Mouse (Mus musculus): Measurements from ENCODE around the gene Crybb2. TPM values are rescaled to one million over a fixed set of nuclear protein-coding genes. Genes with fewer than 3 reads are reported as not detected.

Crybb2 gene
- polyA plus RNA-seq, 1 experiment from 2014 or later, result not detected

GRCm38 (mm10) chr5:113090077-113090690 is 20.3 kb upstream of the Crybb2 start:
- WGBS, result 83% methylated on average over 24 of the region's 24 CpGs

GRCm38 (mm10) chr5:113087465-113087864 is 17.5 kb upstream of the Crybb2 start:
- 73% methylated on average over 2 of the region's 2 CpGs for WGBS
- ATAC-seq (ENCODE audit: borderline replicate concordance, extremely low read depth, low FRiP score, low TSS enrichment), result no peak

More at GRCm38 (mm10) chr5:113090077-113090690, 20.3 kb upstream of the Crybb2 start:
- Histone ChIP-seq H3K27me3 (no peaks in the 10 kb centered on the region), H3K4me1 (no peaks in the 10 kb centered on the region), H3K4me3 (no peak overlapping the region), H3K4me2 (no peak overlapping the region), H3K27ac (no peak overlapping the region), H3K9ac (no peak overlapping the region), H3K9me3 (no peaks in the 10 kb centered on the region), H3K36me3 (peaks cover 25% of the 10 kb centered on the region)
- ATAC-seq (ENCODE audit: borderline replicate concordance, extremely low read depth, low FRiP score, low TSS enrichment), result no peak

GRCm38 (mm10) chr5:113086990-113087389 is 17.1 kb upstream of the Crybb2 start:
- no peak overlapping the region for H3K27ac ChIP-seq
- WGBS, result 45% methylated on average over 4 of the region's 4 CpGs
- no peak overlapping the region for H3K9ac ChIP-seq
- H3K27me3 ChIP-seq, result no peaks in the 10 kb centered on the region
- H3K4me3 ChIP-seq, result no peak overlapping the region
- no peak for ATAC-seq (ENCODE audit: borderline replicate concordance, extremely low read depth, low FRiP score, low TSS enrichment)
- no peak overlapping the region for H3K4me2 ChIP-seq
- H3K4me1 ChIP-seq, result 0 out of 2 replicates have a peak, but pooled peaks cover 3% of the 10 kb centered on the region
- no peaks in the 10 kb centered on the region for H3K9me3 ChIP-seq
- peaks cover 21% of the 10 kb centered on the region for H3K36me3 ChIP-seq

More at GRCm38 (mm10) chr5:113087465-113087864, 17.5 kb upstream of the Crybb2 start:
- no peaks in the 10 kb centered on the region for H3K27me3 ChIP-seq
- no peak overlapping the region for H3K27ac ChIP-seq
- H3K9me3 ChIP-seq, result no peaks in the 10 kb centered on the region
- H3K4me1 ChIP-seq, result 0 out of 2 replicates have a peak, but pooled peaks cover 3% of the 10 kb centered on the region
- H3K4me2 ChIP-seq, result no peak overlapping the region
- peaks cover 25% of the 10 kb centered on the region for H3K36me3 ChIP-seq
- no peak overlapping the region for H3K9ac ChIP-seq
- H3K4me3 ChIP-seq, result no peak overlapping the region

GRCm38 (mm10) chr5:113086439-113086838 is 16.5 kb upstream of the Crybb2 start:
- Histone ChIP-seq H3K4me2 (no peak overlapping the region), H3K36me3 (peaks cover 18% of the 10 kb centered on the region), H3K9ac (no peak overlapping the region), H3K4me1 (0 out of 2 replicates have a peak, but pooled peaks cover 3% of the 10 kb centered on the region), H3K4me3 (no peak overlapping the region), H3K27me3 (no peaks in the 10 kb centered on the region), H3K9me3 (no peaks in the 10 kb centered on the region), H3K27ac (no peak overlapping the region)
- 64% methylated on average over 12 of the region's 12 CpGs for WGBS
- no peak for ATAC-seq (ENCODE audit: borderline replicate concordance, extremely low read depth, low FRiP score, low TSS enrichment)

- Histone ChIP-seq H3K36me3 (peaks cover 16% of the 10 kb centered on the region), H3K9ac (no peak overlapping the region), H3K4me2 (no peak overlapping the region), H3K27me3 (no peaks in the 10 kb centered on the region), H3K9me3 (no peaks in the 10 kb centered on the region), H3K27ac (no peak overlapping the region), H3K4me3 (no peak overlapping the region), H3K4me1 (0 out of 2 replicates have a peak, but pooled peaks cover 3% of the 10 kb centered on the region)
- no peak for ATAC-seq (ENCODE audit: borderline replicate concordance, extremely low read depth, low FRiP score, low TSS enrichment)
- WGBS, result 65% methylated on average over 2 of the region's 2 CpGs
Measured at GRCm38 (mm10) chr5:113085931-113086330, 16.0 kb upstream of the Crybb2 start.

GRCm38 (mm10) chr5:113084309-113084708 is 14.4 kb upstream of the Crybb2 start:
- no peaks in the 10 kb centered on the region for H3K27me3 ChIP-seq
- no peak overlapping the region for H3K4me3 ChIP-seq
- WGBS, result 84% methylated on average over 2 of the region's 2 CpGs
- no peak overlapping the region for H3K27ac ChIP-seq
- no peak for ATAC-seq (ENCODE audit: borderline replicate concordance, extremely low read depth, low FRiP score, low TSS enrichment)
- H3K9me3 ChIP-seq, result no peaks in the 10 kb centered on the region
- H3K4me2 ChIP-seq, result no peak overlapping the region
- H3K36me3 ChIP-seq, result peaks cover 4% of the 10 kb centered on the region
- H3K4me1 ChIP-seq, result 0 out of 2 replicates have a peak, but pooled peaks cover 3% of the 10 kb centered on the region
- H3K9ac ChIP-seq, result no peak overlapping the region

- no peak overlapping the region for H3K4me2 ChIP-seq
- no peak for ATAC-seq (ENCODE audit: borderline replicate concordance, extremely low read depth, low FRiP score, low TSS enrichment)
- WGBS, result 43% methylated on average over 19 of the region's 19 CpGs
Measured at GRCm38 (mm10) chr5:113082356-113083168, 12.6 kb upstream of the Crybb2 start.

GRCm38 (mm10) chr5:113081439-113081838 is 11.5 kb upstream of the Crybb2 start, which contains the start of gene Crybb3:
Gene Crybb3, minus strand, starts transcription at chr5:113081584.
- Histone ChIP-seq H3K27me3 (no peaks in the 10 kb centered on the region), H3K4me2 (no peak within 1 kb of the TSS), H3K36me3 (no peaks in the 10 kb centered on the region), H3K4me1 (0 out of 2 replicates have a peak, but pooled peaks cover 3% of the 10 kb centered on the region), H3K9me3 (no peaks in the 10 kb centered on the region), H3K27ac (no peak within 1 kb of the TSS), H3K9ac (no peak within 1 kb of the TSS), H3K4me3 (no peak within 1 kb of the TSS)
- no peak for ATAC-seq (ENCODE audit: borderline replicate concordance, extremely low read depth, low FRiP score, low TSS enrichment)
- 70% methylated on average over 8 of the region's 8 CpGs for WGBS

More at GRCm38 (mm10) chr5:113082356-113083168, 12.6 kb upstream of the Crybb2 start:
- no peaks in the 10 kb centered on the region for H3K36me3 ChIP-seq
- H3K9me3 ChIP-seq, result no peaks in the 10 kb centered on the region
- 0 out of 2 replicates have a peak, but pooled peaks cover 3% of the 10 kb centered on the region for H3K4me1 ChIP-seq
- no peaks in the 10 kb centered on the region for H3K27me3 ChIP-seq
- no peak overlapping the region for H3K9ac ChIP-seq
- H3K27ac ChIP-seq, result no peak overlapping the region
- no peak overlapping the region for H3K4me3 ChIP-seq

GRCm38 (mm10) chr5:113081020-113081419 is 11.1 kb upstream of the Crybb2 start:
- no peak overlapping the region for H3K27ac ChIP-seq
- no peak overlapping the region for H3K9ac ChIP-seq
- H3K27me3 ChIP-seq, result no peaks in the 10 kb centered on the region
- no peak overlapping the region for H3K4me2 ChIP-seq
- 0 out of 2 replicates have a peak, but pooled peaks cover 3% of the 10 kb centered on the region for H3K4me1 ChIP-seq
- no peaks in the 10 kb centered on the region for H3K36me3 ChIP-seq
- WGBS, result 86% methylated on average over 9 of the region's 9 CpGs
- no peaks in the 10 kb centered on the region for H3K9me3 ChIP-seq
- no peak for ATAC-seq (ENCODE audit: borderline replicate concordance, extremely low read depth, low FRiP score, low TSS enrichment)
- no peak overlapping the region for H3K4me3 ChIP-seq

- Histone ChIP-seq H3K27ac (no peak overlapping the region), H3K9ac (no peak overlapping the region), H3K4me3 (no peak overlapping the region), H3K36me3 (no peaks in the 10 kb centered on the region), H3K4me1 (0 out of 2 replicates have a peak, but pooled peaks cover 3% of the 10 kb centered on the region), H3K9me3 (no peaks in the 10 kb centered on the region), H3K27me3 (no peaks in the 10 kb centered on the region), H3K4me2 (peak overlapping the region; percentile 32; the same call in 1 of the 2 replicates)
- ATAC-seq (ENCODE audit: borderline replicate concordance, extremely low read depth, low FRiP score, low TSS enrichment), result no peak
- 23% methylated on average over 21 of the region's 21 CpGs for WGBS
Measured at GRCm38 (mm10) chr5:113079783-113080182, 9.9 kb upstream of the Crybb2 start.

GRCm38 (mm10) chr5:113078686-113079085 is 8.8 kb upstream of the Crybb2 start:
- H3K27me3 ChIP-seq, result no peaks in the 10 kb centered on the region

GRCm38 (mm10) chr5:113054308-113054707 is 15.6 kb downstream of the Crybb2 start:
- Histone ChIP-seq H3K36me3 (no peaks in the 10 kb centered on the region), H3K9ac (no peak overlapping the region), H3K4me3 (no peak overlapping the region), H3K9me3 (no peaks in the 10 kb centered on the region), H3K27ac (no peak overlapping the region), H3K27me3 (no peaks in the 10 kb centered on the region; the same call in none of the 2 replicates), H3K4me2 (no peak overlapping the region), H3K4me1 (no peaks in the 10 kb centered on the region)
- ATAC-seq (ENCODE audit: borderline replicate concordance, extremely low read depth, low FRiP score, low TSS enrichment), result no peak
- 2% methylated on average over 16 of the region's 16 CpGs for WGBS

More at GRCm38 (mm10) chr5:113078686-113079085, 8.8 kb upstream of the Crybb2 start:
- H3K36me3 ChIP-seq, result no peaks in the 10 kb centered on the region
- H3K4me1 ChIP-seq, result 0 out of 2 replicates have a peak, but pooled peaks cover 3% of the 10 kb centered on the region
- H3K27ac ChIP-seq, result no peak overlapping the region
- H3K4me3 ChIP-seq, result no peak overlapping the region
- H3K9me3 ChIP-seq, result no peaks in the 10 kb centered on the region
- no peak overlapping the region for H3K4me2 ChIP-seq
- H3K9ac ChIP-seq, result no peak overlapping the region
- no peak for ATAC-seq (ENCODE audit: borderline replicate concordance, extremely low read depth, low FRiP score, low TSS enrichment)
- 60% methylated on average over 5 of the region's 5 CpGs for WGBS

Measured in lung, embryonic 15.5 days (tissue).